Mouse (Mus musculus): ENCODE results near the gene Col27a1. TPM values are rescaled to one million over a fixed set of nuclear protein-coding genes. Genes with fewer than 3 reads are reported as not detected.
A peak's percentile ranks its signal among the peaks of the same experiment; 100 is the strongest.

Col27a1 gene
- polyA plus RNA-seq (2015; fragmentation: Nextera tagmentation; extraction: Ambion mirVana), result 3.0 and 4.6 TPM in 2 replicates

- peaks cover 29% of the 10 kb centered on the region for H3K4me1 ChIP-seq (replicated peaks)
- H3K27ac ChIP-seq (replicated peaks), result no peak within 1 kb of the TSS
- peaks cover 70% of the 10 kb centered on the region for H3K27me3 ChIP-seq
- H3K4me3 ChIP-seq, result peak within 1 kb of the TSS; percentile 66
- no peaks in the 10 kb centered on the region for H3K36me3 ChIP-seq
- no peaks in the 10 kb centered on the region for H3K9me3 ChIP-seq
- WGBS, result under 1% methylated on average over 61 of the region's 61 CpGs
- H3K4me2 ChIP-seq, result peak within 1 kb of the TSS; percentile 100
- peak within 1 kb of the TSS; percentile 54 for H3K9ac ChIP-seq
- peak; percentile 41 for ATAC-seq (ENCODE audit: low read depth)
Observed at GRCm38 (mm10) chr4:63213907-63214621, at the start of gene Col27a1. Col27a1 (plus strand) TSS chr4:63214004.

- H3K4me3 ChIP-seq, result no peak overlapping the region
- H3K4me1 ChIP-seq (replicated peaks), result no peaks in the 10 kb centered on the region
- no peak overlapping the region for H3K9ac ChIP-seq
- H3K9me3 ChIP-seq, result no peaks in the 10 kb centered on the region
- H3K4me2 ChIP-seq, result no peak overlapping the region
- no peak for ATAC-seq (ENCODE audit: low read depth)
- no peak overlapping the region for H3K27ac ChIP-seq (replicated peaks)
- H3K27me3 ChIP-seq, result 0 out of 2 replicates have a peak, but pooled peaks cover 4% of the 10 kb centered on the region
- 85% methylated on average over 4 of the region's 4 CpGs for WGBS
- no peaks in the 10 kb centered on the region for H3K36me3 ChIP-seq
Observed at GRCm38 (mm10) chr4:63165636-63166035, 48.2 kb upstream of the Col27a1 start.

- H3K4me1 ChIP-seq (replicated peaks), result no peaks in the 10 kb centered on the region
- WGBS, result 86% methylated on average over 5 of the region's 5 CpGs
- peaks cover 11% of the 10 kb centered on the region for H3K27me3 ChIP-seq
- no peaks in the 10 kb centered on the region for H3K9me3 ChIP-seq
- H3K4me2 ChIP-seq, result no peak overlapping the region
- no peak overlapping the region for H3K9ac ChIP-seq
- no peaks in the 10 kb centered on the region for H3K36me3 ChIP-seq
- no peak for ATAC-seq (ENCODE audit: low read depth)
- H3K4me3 ChIP-seq, result no peak overlapping the region
- no peak overlapping the region for H3K27ac ChIP-seq (replicated peaks)
Observed at GRCm38 (mm10) chr4:63166323-63166722, 47.5 kb upstream of the Col27a1 start.

GRCm38 (mm10) chr4:63170061-63170460 lies 43.7 kb upstream of the Col27a1 start:
- Histone ChIP-seq H3K4me2 (no peak overlapping the region), H3K27me3 (peaks cover 18% of the 10 kb centered on the region), H3K4me3 (no peak overlapping the region), H3K27ac (replicated peaks) (no peak overlapping the region), H3K9me3 (no peaks in the 10 kb centered on the region), H3K4me1 (replicated peaks) (no peaks in the 10 kb centered on the region), H3K9ac (no peak overlapping the region), H3K36me3 (no peaks in the 10 kb centered on the region)
- no peak for ATAC-seq (ENCODE audit: low read depth)
- WGBS, result 94% methylated on average over 4 of the region's 4 CpGs

GRCm38 (mm10) chr4:63171122-63171521 lies 42.7 kb upstream of the Col27a1 start:
- Histone ChIP-seq H3K9ac (no peak overlapping the region), H3K4me2 (no peak overlapping the region), H3K36me3 (no peaks in the 10 kb centered on the region), H3K27ac (replicated peaks) (no peak overlapping the region), H3K9me3 (no peaks in the 10 kb centered on the region), H3K27me3 (peaks cover 18% of the 10 kb centered on the region), H3K4me3 (no peak overlapping the region), H3K4me1 (replicated peaks) (no peaks in the 10 kb centered on the region)
- WGBS, result 57% methylated on average over 24 of the region's 24 CpGs
- no peak for ATAC-seq (ENCODE audit: low read depth)

GRCm38 (mm10) chr4:63171969-63172685 lies 41.7 kb upstream of the Col27a1 start, which contains the start of gene Kif12:
Kif12 (minus strand) TSS chr4:63172131.
- H3K27me3 ChIP-seq, result peaks cover 18% of the 10 kb centered on the region
- H3K4me1 ChIP-seq (replicated peaks), result no peaks in the 10 kb centered on the region
- H3K27ac ChIP-seq (replicated peaks), result no peak within 1 kb of the TSS
- H3K9me3 ChIP-seq, result no peaks in the 10 kb centered on the region
- H3K9ac ChIP-seq, result no peak within 1 kb of the TSS
- 74% methylated on average over 4 of the region's 4 CpGs for WGBS
- no peak for ATAC-seq (ENCODE audit: low read depth)
- no peak within 1 kb of the TSS for H3K4me3 ChIP-seq
- no peaks in the 10 kb centered on the region for H3K36me3 ChIP-seq
- no peak within 1 kb of the TSS for H3K4me2 ChIP-seq

GRCm38 (mm10) chr4:63181556-63181955 lies 32.2 kb upstream of the Col27a1 start:
- no peaks in the 10 kb centered on the region for H3K9me3 ChIP-seq
- H3K36me3 ChIP-seq, result no peaks in the 10 kb centered on the region
- no peak overlapping the region for H3K4me3 ChIP-seq
- no peak overlapping the region for H3K27ac ChIP-seq (replicated peaks)
- H3K4me1 ChIP-seq (replicated peaks), result peaks cover 5% of the 10 kb centered on the region; the same call in 1 of the 2 replicates
- no peaks in the 10 kb centered on the region for H3K27me3 ChIP-seq
- 12% methylated on average over 5 of the region's 5 CpGs for WGBS
- no peak overlapping the region for H3K9ac ChIP-seq
- ATAC-seq (ENCODE audit: low read depth), result peak; percentile 92
- no peak overlapping the region for H3K4me2 ChIP-seq

- 35% methylated on average over 21 of the region's 21 CpGs for WGBS
- H3K4me2 ChIP-seq, result no peak overlapping the region
- no peaks in the 10 kb centered on the region for H3K27me3 ChIP-seq
- no peak overlapping the region for H3K9ac ChIP-seq
- H3K4me3 ChIP-seq, result no peak overlapping the region
- H3K4me1 ChIP-seq (replicated peaks), result peaks cover 5% of the 10 kb centered on the region; the same call in 1 of the 2 replicates
- H3K36me3 ChIP-seq, result no peaks in the 10 kb centered on the region
- H3K27ac ChIP-seq (replicated peaks), result no peak overlapping the region
- ATAC-seq (ENCODE audit: low read depth), result peak; percentile 44; the same call in 1 of the 2 replicates
- H3K9me3 ChIP-seq, result no peaks in the 10 kb centered on the region
Observed at GRCm38 (mm10) chr4:63186281-63186870, 27.4 kb upstream of the Col27a1 start.

- Histone ChIP-seq H3K27ac (replicated peaks) (no peak overlapping the region), H3K27me3 (no peaks in the 10 kb centered on the region), H3K4me2 (no peak overlapping the region), H3K36me3 (no peaks in the 10 kb centered on the region), H3K9ac (no peak overlapping the region), H3K9me3 (no peaks in the 10 kb centered on the region), H3K4me3 (no peak overlapping the region), H3K4me1 (replicated peaks) (no peaks in the 10 kb centered on the region)
- WGBS, result 78% methylated on average over 5 of the region's 5 CpGs
- ATAC-seq (ENCODE audit: low read depth), result no peak
Observed at GRCm38 (mm10) chr4:63191641-63192040, 22.2 kb upstream of the Col27a1 start.

- 72% methylated on average over 2 of the region's 2 CpGs for WGBS
- H3K4me3 ChIP-seq, result no peak overlapping the region
- H3K27ac ChIP-seq (replicated peaks), result no peak overlapping the region
- no peaks in the 10 kb centered on the region for H3K4me1 ChIP-seq (replicated peaks)
- H3K27me3 ChIP-seq, result no peaks in the 10 kb centered on the region
- H3K9ac ChIP-seq, result no peak overlapping the region
- no peaks in the 10 kb centered on the region for H3K36me3 ChIP-seq
- no peak for ATAC-seq (ENCODE audit: low read depth)
- no peak overlapping the region for H3K4me2 ChIP-seq
- no peaks in the 10 kb centered on the region for H3K9me3 ChIP-seq
Observed at GRCm38 (mm10) chr4:63194366-63194765, 19.4 kb upstream of the Col27a1 start.

GRCm38 (mm10) chr4:63199366-63199765 lies 14.4 kb upstream of the Col27a1 start:
- H3K4me3 ChIP-seq, result no peak overlapping the region
- no peak for ATAC-seq (ENCODE audit: low read depth)
- H3K36me3 ChIP-seq, result no peaks in the 10 kb centered on the region
- H3K27me3 ChIP-seq, result no peaks in the 10 kb centered on the region
- H3K9me3 ChIP-seq, result no peaks in the 10 kb centered on the region
- no peak overlapping the region for H3K4me2 ChIP-seq
- 88% methylated on average over 5 of the region's 5 CpGs for WGBS
- no peak overlapping the region for H3K9ac ChIP-seq
- H3K27ac ChIP-seq (replicated peaks), result no peak overlapping the region
- H3K4me1 ChIP-seq (replicated peaks), result no peaks in the 10 kb centered on the region

GRCm38 (mm10) chr4:63203874-63204273 lies 9.9 kb upstream of the Col27a1 start:
- Histone ChIP-seq H3K4me2 (no peak overlapping the region), H3K27ac (replicated peaks) (no peak overlapping the region), H3K9ac (no peak overlapping the region), H3K27me3 (no peaks in the 10 kb centered on the region), H3K36me3 (no peaks in the 10 kb centered on the region), H3K4me1 (replicated peaks) (peaks cover 11% of the 10 kb centered on the region; the same call in 1 of the 2 replicates), H3K4me3 (no peak overlapping the region), H3K9me3 (no peaks in the 10 kb centered on the region)
- WGBS, result 90% methylated on average over 7 of the region's 7 CpGs
- no peak for ATAC-seq (ENCODE audit: low read depth)
